Mouse (Mus musculus) adrenal gland, postnatal 36 days (tissue): ENCODE data around the gene Serf2. TPM values are rescaled to one million over a fixed set of nuclear protein-coding genes. Genes with fewer than 3 reads are reported as not detected.
A peak's percentile ranks its signal among the peaks of the same experiment; 100 is the strongest.

Experiments
- DNase-seq, 2 experiments: peaks; one replicate each; pipeline ENCODE4 v3.0.0; 2021; ENCODE audit warnings: mixed read lengths in 1 of 2
- long read RNA-seq, 2 experiments: library from polyadenylated mRNA; stranded (forward); transcript quantifications; one replicate each; pipeline ENCODE4 v2.0.0; 2021; ENCODE audit warnings: borderline sequencing depth in 2 of 2
- total RNA-seq, 2 experiments: library from RNA; stranded (reverse); gene quantifications; 2 replicates each; pipeline ENCODE4 v1.2.3; 2021

Serf2 gene
- total RNA-seq = 100 to 1,000 TPM; 333 to 337 TPM
- long read RNA-seq, experiment 1, transcript Serf2-204 (3 exons, 3,056 nt) = major isoform, 596 of 671 reads
- long read RNA-seq, experiment 1, transcript Serf2-201 (3 exons, 525 nt) = minor isoform, 11 of 671 reads
- long read RNA-seq, experiment 1, transcript Serf2-203 (2 exons, 3,105 nt) = minor isoform, 7 of 671 reads
- long read RNA-seq, experiment 1, partial matches to known transcripts = 33 of 671 reads
- long read RNA-seq, experiment 1, other reads (novel, unspliced or antisense) = 24 of 671 reads
- long read RNA-seq, experiment 2, transcript Serf2-203 (2 exons, 3,105 nt) = minor isoform, 5 of 288 reads
- long read RNA-seq, experiment 2, transcript Serf2-204 (3 exons, 3,056 nt) = major isoform, 271 of 288 reads
- long read RNA-seq, experiment 2, partial matches to known transcripts = 4 of 288 reads
- long read RNA-seq, experiment 2, other reads (novel, unspliced or antisense) = 5 of 288 reads

- peak; percentile 100 for DNase-seq
These were observed at the start of gene Serf2 for GRCm38 (mm10) chr2:121448739-121449535. TSS of gene Serf2 (plus strand) at chr2:121449195.

- DNase-seq = no peak
These were observed 45.7 kb upstream of the Serf2 start for GRCm38 (mm10) chr2:121403296-121403695.

GRCm38 (mm10) chr2:121408160-121408559 lies 40.8 kb upstream of the Serf2 start:
- peak; percentile 50 to 51 for DNase-seq

GRCm38 (mm10) chr2:121412843-121413386 lies 36.1 kb upstream of the Serf2 start:
- peak; percentile 50 to 62 for DNase-seq

- DNase-seq = peak; percentile 98 to 99
These were observed 35.5 kb upstream of the Serf2 start, which contains the start of the genes Pdia3 and Catsper2 for GRCm38 (mm10) chr2:121413387-121414042. TSS of gene Pdia3 (plus strand) at chr2:121413775. TSS of gene Catsper2 (minus strand) at chr2:121413792.

GRCm38 (mm10) chr2:121414139-121414685 lies 34.8 kb upstream of the Serf2 start:
- peak; percentile 46 to 66 for DNase-seq

- no peak for DNase-seq
These were observed 33.9 kb upstream of the Serf2 start for GRCm38 (mm10) chr2:121415103-121415502.

- DNase-seq = no peak
These were observed 33.4 kb upstream of the Serf2 start for GRCm38 (mm10) chr2:121415591-121415990.

GRCm38 (mm10) chr2:121416356-121416755 lies 32.6 kb upstream of the Serf2 start:
- no peak for DNase-seq

GRCm38 (mm10) chr2:121418476-121418875 lies 30.5 kb upstream of the Serf2 start:
- no peak for DNase-seq

GRCm38 (mm10) chr2:121423166-121423565 lies 25.8 kb upstream of the Serf2 start:
- no peak for DNase-seq

GRCm38 (mm10) chr2:121425890-121426289 lies 23.1 kb upstream of the Serf2 start:
- DNase-seq = no peak

- DNase-seq = no peak
These were observed 14.1 kb upstream of the Serf2 start for GRCm38 (mm10) chr2:121434854-121435253.

GRCm38 (mm10) chr2:121439746-121440145 lies 9.2 kb upstream of the Serf2 start:
- no peak for DNase-seq

GRCm38 (mm10) chr2:121440834-121441605 lies 8.0 kb upstream of the Serf2 start:
- DNase-seq = no peak

GRCm38 (mm10) chr2:121441800-121442199 lies 7.2 kb upstream of the Serf2 start:
- DNase-seq = no peak

- peak; percentile 86 to 91 for DNase-seq
These were observed 6.5 kb upstream of the Serf2 start for GRCm38 (mm10) chr2:121442259-121443067.

GRCm38 (mm10) chr2:121443068-121443349 lies 6.0 kb upstream of the Serf2 start:
- DNase-seq = no peak

- no peak for DNase-seq
These were observed 4.8 kb upstream of the Serf2 start, which contains the start of gene Ell3 for GRCm38 (mm10) chr2:121444178-121444577. TSS of gene Ell3 (minus strand) at chr2:121444278.

- no peak for DNase-seq
These were observed 3.9 kb upstream of the Serf2 start for GRCm38 (mm10) chr2:121445117-121445516.
